Mouse (Mus musculus) spleen, postnatal 36 days (tissue): ENCODE data around the gene Sox5.

Source experiments
- DNase-seq, 2 experiments: peaks; one replicate each; pipeline ENCODE4 v3.0.0; 2022; ENCODE audit warnings: low spot score in 2 of 2, mixed read lengths in 1 of 2

Gene Sox5

DNA sequence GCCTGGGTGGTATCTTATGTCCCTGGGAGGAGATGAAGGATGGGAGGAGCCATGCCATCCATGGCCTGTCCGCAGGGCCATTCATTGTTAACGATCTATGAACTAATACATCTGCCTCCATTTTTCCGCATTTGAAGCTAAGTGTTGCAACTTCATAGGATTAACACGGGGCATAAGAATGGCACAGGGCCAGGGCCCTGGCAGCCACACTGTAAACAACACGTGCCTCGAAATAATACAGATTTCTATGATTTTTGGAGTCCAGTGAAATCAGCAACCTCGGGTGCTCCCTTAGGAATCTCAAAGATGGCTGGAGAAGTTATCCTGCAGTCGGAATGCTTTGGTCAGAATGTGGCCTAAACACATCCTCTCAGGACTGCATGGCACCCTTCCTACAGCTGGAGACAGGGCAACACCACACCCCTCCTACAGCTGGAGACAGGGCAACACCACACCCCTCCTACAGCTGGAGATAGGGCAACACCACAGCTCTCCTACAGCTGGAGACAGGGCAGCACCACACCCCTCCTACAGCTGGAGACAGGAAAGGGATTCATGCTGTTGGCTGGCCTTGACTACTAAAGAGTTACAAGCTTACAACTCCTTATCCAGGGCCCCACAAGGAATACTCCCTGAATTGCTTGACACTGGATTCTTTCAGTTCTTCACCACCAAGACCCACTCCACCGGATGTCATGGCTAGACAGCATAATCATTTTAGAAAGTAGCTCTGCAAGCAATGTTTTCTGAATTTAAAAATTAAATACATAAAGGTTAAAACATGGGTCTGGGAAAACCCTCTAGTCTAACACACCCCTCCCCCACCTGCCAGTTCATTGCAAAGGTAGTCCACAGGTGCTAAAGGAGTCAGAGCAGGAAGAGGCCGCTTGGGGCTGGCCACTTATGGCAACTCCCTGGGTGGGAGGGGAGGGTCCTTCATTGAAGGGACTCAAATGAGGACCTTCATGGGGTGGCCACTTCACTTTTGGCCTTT is 122.4 kb downstream of the Sox5 start:
- DNase-seq = no peak

DNA sequence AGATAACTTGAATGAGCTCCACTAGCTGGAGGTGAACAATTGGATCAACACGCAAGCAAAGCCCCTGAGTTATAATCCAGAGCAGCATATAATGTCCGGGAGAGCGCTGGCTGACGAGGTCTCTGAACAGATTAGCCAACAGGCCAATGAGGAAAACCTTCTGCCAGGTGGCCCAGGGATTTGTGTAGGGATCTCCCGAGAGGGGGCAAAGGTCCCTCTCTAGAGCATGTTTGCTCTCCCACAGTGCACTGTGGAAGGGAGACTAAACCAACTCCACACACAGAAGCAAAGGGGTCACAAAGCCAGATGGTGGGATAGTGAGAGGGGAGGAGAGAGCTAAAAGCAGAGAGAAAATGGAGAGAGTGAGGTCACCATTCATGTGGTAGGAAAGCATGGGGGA is 128.9 kb downstream of the Sox5 start:
- DNase-seq = no peak

DNA sequence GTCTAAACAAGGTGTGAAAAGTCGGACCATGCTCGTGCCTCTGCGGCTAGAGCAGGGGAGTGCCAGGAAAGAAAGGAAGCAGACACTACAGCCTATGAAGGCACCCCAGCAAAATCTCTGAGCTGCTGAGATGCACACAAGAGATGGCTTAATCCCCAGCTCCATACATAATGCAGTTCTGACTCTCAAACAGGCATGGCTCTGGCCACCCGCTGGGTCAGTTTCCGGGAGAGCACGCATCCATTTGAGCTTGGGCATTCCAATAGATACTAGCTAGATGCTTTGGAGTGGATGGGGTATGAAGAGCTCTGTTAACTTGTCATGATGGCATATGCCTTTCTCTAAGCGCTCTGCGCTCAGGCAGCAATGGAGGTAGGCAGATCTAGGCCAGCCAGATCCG is 132.9 kb downstream of the Sox5 start:
- no peak for DNase-seq

DNA sequence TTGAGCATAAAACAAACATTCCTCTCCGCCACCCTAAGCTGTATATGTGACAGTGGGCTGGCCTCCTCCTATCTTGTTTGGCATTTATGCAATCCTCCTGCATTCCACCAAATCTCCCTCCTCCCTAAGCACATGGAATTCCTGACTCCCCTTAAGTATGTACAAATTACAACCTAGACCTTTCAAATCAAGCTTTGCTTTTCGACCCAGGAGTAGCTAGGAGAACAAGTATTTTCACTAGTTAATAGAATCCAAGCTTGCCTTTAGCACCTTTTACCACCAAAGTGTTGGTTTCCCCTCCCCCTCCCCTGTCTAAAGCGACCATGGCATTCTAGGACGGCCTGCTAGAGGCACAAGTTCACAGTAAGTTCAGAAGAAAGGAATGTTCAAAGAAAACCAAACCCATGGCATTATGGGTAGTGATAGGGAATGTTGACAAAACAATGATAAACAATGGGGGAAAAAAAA is 133.6 kb downstream of the Sox5 start:
- no peak for DNase-seq

DNA sequence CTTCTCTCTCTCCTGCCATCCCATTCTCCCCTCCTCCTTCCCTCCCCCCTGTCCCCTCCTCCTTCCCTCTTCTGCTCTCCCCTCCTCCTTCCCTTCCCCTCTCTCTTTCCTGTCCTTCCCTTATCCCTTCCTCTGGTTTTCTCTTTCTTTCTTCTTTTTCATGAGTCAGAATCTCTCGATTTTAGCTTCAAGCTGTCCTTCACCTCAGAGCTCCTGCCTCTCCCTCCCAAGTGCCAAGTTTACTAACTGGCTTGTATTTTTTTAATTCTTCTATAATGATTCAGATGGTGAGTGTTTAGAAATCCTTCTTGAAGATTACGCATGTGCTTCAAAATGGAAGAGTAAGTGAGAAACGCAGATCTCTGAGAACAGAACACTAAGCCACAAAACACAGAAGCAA is 135.4 kb downstream of the Sox5 start:
- DNase-seq = no peak

DNA sequence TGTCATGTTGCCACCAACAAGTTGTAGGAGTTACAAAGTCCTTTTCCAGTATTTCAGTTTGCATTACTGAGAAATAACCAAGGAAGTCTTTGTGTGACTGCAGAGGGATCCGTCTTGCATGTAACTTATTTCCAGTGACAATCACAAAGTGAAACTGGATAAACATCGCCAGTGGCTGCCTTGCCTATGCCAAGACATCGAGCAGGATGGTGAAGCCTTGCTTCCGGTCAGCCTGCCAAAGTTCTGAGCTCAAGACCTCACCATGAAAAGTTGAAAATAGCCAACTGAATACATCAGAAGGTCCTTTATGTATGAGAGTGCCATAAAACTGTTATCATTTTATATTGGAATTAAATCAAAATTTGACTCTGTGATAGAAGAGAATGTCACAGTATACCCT is 136.0 kb downstream of the Sox5 start:
- DNase-seq = no peak

DNA sequence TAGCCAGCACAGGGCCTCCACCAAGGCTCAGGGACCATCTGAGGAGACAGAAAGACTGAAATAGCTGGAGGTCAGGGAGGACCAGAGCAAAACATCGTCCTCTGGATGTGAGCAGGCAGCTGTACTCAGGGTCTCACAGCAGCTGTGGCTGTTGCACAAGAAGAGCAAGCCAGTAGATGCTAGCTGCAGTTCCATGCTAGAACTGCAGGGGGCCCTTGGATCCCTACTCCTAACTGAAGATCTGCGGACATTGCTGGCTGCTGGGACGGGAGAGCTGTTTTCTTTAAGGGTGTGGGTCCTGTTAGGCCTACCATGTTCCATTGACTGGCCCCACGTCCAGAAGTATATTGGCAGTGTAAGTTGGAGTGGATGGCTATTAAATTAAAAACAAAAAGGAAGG is 137.1 kb downstream of the Sox5 start:
- peak; percentile 45 to 54 for DNase-seq

DNA sequence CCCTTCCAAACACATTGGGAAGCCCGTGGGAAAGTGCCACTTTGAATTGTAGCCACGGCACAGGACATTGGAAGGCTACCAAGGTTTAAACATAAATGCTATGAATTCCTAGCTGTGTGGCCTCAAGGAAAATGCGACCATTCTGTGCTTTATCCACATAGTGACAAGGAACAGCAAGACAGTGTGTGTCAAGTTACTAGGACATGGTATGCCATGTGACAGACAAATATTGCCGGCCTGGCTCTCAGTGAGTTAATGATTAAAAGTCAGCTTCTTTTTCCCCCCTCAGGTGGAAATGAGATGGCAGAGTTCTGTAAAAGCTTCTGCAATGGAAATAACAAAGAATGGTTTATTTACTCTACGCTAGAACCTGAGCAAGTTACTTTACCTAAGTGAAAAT is 138.2 kb downstream of the Sox5 start:
- DNase-seq = no peak

DNA sequence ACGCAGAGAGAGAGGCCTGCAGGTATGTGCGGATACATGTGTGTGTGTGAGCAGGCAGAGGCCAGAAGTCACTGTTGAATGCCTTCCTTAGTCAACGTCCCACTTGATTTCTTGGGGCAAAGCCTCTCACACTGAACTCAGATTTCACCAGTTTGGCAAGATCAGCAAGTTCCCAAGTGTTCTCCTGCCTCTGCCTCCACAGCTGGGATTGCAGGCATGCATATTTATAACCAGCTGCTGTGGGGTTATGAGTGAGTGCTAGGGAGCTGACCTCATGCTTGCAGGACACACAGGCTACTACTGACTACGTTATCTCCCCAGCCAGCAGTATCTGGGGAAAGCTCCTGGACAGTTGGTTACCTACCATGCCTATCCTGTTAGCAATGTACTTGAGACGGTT is 139.9 kb downstream of the Sox5 start:
- no peak for DNase-seq

DNA sequence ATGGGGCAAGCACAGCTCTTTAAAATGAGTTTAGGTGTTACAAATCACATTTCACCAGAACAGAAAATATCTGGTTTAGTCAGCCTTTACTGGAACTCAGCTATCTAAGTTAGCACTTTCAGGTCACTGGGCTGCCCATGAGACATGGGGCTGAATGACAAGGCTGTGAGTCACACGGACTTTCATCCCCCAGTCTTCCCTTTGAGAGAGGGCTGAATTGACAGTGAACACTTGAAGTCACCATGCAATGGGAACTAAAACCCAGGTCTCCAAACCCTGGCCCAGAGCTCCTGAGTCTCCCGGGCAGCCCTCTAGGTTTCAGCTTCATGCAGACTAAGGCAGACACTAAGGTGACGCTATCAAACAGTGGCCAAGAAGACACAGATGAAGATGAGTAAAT is 141.2 kb downstream of the Sox5 start:
- DNase-seq = no peak

DNA sequence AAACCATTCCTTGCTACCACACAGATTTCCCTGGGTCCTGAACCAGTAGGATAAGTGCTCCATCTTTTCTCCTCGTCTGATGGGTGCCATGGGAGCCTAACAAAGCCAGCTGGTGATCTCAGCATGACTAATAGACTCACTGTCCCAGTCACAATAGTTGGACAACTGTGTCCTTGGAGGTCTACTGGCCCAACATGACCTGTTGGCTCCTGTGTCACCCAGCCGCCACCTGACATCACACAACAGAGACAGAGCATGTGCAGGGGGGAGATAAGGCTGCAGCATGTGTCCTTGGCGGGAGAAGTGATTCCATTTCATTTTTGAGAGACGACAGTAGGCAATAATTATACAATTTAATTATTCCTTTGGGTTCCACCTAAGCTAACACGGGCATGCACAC is 143.2 kb downstream of the Sox5 start:
- DNase-seq = no peak

DNA sequence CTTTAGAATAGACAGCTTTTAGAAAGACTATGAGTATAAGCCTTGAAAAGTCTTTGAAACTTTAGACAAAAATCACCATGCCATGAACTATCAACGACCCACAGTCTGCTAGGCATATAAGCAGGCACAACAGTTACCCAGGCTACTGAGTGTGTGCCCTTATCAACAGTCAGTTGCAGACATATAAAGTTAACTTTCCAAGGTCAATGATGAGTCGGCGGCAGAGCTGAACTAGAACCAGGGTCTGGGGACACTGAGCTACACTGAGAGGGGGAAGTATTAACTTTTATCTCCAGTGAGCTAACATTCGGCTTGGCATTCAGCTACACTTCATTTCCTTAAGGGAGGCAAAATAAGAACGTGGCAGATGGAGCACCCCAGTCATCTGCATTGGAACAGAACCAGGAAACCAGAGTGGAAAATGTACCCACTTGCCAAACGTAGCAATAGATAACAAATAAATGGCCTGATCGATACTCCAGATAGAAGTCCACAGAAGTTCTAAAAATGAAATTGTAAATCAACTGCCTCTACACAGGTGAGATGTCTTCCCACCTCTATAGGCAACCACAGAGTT is 154.2 kb downstream of the Sox5 start:
- no peak for DNase-seq

DNA sequence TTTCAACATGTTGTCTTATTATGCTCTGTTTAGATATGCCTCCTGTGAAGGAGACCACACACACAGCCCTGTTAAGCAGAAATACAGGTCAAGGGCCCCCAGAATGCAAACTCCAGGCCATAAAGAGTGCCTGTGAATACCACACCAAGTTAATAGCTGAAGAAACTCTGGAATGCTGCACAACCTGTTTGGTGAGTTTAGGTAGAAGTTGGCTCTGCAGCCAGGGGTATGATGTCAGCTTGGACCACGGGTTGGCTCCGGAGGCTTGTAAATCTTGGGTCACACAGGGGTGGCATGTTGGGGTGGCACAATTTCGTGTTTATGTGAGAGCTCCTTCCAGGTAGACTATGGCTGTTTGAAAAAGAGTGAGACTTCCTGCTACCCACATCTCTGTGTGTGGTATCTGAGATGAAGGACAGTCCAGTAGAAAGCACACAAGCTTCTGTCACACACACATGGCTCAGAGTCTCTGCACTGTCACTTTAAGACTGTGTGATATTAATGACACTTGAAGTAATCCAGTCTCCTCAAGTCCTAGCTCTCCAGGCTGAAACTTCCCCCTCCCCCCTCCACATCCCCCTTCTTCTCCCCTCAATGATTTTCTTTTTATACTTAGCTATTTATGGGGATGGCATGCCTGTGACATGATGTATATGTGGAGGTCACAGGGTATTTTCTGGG is 160.5 kb downstream of the Sox5 start:
- DNase-seq = no peak

DNA sequence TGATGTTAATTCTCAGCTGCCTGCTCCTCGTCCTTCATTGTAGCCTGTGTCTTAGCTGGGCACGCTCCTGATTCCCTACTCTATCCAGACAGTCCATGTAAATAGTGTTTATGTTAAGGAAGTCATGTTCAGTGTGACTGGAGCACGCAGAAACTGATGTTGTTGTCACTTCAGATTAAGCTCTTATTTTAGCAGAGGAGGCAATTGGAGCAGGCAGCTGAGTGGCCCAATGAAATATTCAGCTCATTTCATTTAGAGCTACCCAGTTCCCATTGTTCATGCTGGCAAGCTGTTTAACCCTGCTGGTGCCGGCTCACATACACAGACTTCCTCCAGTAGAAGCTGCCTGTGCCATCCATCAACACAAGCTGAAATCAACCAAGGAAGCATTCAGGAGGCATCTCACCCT is 170.4 kb downstream of the Sox5 start:
- no peak for DNase-seq

DNA sequence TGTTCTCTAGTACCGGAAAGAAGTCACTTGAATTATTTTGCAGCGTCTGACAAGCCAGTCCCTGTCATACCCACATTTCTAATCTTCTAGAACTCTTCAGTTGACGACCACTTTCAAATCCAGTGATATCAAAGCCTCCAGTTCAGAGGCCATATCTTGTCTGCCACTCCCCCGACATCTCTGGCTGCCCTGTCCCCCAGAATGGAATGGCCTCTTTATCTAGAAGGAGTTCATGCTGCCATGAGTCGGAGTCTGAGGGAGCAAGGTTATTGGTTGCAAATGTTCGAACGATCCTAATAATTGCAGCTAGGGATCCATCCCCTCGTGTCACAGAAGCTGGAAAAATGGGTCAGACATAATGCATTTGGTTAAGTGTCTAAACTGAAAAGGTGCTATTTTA is 170.9 kb downstream of the Sox5 start:
- no peak for DNase-seq

DNA sequence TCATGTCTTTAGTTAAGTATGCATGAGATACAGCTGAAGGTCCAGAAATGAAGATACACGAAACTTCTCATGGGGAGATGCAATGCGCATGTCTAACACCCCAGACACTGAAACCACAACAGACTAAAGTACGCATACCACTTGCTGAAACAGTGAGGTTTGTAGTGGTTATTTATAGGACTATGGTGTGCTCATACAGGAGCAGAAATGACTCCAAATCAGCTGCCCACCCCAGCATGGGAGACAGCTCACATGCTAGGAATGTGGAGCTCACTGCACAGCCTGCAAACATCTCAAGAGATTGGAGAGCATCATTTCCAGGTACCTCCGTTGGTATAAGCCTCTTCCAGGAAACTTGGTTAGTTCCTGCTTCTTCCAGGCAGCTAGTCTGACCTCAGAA is 178.9 kb downstream of the Sox5 start:
- no peak for DNase-seq

DNA sequence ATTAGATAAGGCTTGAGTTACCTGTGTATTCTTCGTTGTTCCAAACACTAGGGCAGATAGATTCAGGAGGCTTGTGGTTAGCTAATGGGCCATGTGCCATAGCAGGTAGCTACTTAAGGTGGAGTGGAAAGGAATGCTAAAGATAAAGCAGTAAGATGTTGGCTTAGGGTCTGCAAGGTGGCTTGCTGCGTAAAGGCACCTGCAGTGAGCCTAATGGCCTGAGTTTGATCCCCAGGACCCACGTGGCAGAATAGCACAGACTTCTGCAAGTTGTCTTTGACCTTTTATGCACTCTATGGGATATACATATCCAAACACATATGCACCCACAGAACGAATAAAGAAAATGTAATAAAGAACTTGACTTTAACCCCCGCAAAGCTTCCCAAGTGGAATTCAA is 181.4 kb downstream of the Sox5 start:
- no peak for DNase-seq

DNA sequence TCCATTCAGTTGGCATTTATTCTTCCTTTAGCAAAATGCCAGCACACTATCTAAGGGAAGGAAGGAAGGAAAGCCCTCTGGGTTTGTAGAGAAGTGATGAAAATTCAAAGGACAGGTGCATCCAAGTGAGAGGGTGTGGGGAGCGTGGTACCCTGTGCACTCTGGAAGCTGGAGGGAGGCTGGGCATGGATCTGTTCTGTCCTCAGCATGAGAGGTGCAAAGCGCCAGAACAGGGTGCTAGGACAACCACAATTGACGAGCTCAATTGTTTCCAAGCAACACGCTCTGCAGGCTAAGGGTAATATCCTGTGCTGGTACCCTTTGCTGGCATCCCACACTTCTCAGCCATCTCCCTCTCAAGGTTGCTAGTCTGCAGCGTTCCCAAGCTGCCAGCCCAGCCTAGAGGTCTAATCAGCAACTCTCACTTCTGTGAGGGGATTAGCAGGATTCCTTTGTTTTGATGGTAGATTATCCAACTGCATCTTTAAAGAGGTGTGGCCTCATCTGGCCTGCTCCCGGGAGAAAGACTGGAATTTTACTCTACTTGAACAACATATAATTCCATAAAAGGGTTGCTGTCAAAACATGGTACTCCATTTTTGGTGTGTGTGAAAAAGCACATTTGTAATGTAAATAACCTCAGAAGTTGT is 183.3 kb downstream of the Sox5 start:
- DNase-seq = no peak

DNA sequence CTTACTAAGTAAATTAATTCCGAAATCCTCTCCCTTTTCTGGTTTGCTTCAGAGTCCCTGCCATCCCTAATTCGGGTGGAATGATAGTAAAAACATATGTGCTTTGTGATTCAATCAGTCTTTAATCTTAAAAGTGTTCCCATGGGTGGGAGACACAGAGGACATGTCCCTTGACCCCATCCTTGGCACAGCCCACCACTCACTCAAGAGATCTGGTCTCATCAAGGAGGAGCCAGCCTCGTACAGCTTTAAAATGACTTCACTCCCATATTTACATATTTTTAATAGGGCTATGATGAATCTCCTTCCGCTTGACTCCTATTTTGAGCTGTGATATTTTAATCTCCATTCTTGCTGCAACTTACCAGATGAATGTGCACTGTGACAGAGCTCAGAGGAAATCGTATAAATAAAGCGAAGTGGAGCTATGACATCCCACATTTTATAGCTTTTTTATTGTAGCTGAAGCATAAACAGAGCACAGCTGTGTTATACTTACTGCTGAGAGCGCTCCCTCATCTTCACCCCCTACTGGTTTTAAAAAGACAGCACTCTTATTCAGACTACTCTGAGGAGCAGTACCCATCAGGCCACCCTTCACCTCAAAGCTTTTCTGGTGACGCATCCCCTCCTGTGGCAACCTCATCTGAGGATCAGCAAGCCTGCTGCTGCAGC is 185.1 kb downstream of the Sox5 start:
- DNase-seq = no peak

DNA sequence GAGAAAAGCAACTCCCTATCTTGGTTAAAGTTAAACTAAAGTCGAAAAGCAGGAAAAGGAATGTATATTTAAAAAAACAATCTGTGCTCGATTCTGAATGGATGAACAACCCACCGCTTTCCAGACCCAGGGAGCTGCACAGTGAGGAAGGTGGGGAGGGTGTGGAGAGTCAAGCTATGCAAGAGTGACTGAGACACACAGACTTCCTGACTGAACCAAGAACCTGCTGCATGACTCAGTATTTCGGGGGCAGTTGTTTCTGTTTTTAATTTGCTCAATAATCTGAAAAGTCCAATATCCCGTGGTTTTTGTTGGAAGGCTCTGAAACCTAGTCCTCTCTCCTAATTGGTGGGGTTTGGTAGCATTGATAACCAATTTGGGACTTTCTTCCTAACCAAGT is 196.9 kb downstream of the Sox5 start:
- DNase-seq = no peak

DNA sequence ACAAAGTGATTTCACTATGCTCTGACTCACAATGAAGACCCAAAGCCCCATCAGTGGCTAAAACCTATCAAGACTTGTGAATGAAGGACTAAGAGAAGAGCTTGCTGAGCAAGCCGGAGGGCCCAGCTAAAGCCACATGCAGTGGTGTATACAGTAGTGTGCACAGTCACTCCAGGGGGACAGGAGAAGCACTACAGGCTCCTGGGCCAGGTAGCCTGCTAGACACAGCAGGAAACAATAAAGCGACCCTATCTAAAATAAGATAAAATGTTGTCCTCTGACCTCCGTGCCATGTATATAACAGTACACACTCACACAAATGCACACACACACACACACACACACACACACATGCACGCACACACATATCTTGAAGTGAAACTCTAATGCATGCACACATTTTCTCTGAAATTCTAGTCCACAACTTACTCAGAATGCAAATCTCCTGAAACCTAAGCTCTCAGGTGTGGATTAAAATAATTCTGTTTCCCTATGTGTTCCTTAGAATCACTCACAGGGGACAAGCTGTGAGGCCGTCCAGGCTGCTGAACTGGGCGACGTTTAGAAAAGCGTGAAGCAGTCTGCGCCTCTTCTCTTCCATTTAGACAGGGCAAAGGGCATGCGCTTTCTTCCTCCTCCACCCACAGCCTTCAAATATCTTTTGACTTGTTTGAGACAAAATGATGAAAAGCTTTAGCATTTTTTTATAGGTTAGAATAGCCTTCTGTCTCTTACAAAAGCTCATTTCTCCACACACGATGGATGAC is 197.5 kb downstream of the Sox5 start:
- no peak for DNase-seq
